Mouse (Mus musculus) urinary bladder, postnatal 14 days (tissue): ENCODE results near the gene Cryba2.

Source experiments
- DNase-seq: peaks from one replicate; pipeline ENCODE4 v3.0.0; 2021; ENCODE audit warnings: low spot score

The Cryba2 gene

GRCm38 (mm10) chr1:74893134-74893855 lies at the start of gene Cryba2:
Cryba2 (minus strand) TSS chr1:74893143.
- peak; percentile 56 for DNase-seq

DNA sequence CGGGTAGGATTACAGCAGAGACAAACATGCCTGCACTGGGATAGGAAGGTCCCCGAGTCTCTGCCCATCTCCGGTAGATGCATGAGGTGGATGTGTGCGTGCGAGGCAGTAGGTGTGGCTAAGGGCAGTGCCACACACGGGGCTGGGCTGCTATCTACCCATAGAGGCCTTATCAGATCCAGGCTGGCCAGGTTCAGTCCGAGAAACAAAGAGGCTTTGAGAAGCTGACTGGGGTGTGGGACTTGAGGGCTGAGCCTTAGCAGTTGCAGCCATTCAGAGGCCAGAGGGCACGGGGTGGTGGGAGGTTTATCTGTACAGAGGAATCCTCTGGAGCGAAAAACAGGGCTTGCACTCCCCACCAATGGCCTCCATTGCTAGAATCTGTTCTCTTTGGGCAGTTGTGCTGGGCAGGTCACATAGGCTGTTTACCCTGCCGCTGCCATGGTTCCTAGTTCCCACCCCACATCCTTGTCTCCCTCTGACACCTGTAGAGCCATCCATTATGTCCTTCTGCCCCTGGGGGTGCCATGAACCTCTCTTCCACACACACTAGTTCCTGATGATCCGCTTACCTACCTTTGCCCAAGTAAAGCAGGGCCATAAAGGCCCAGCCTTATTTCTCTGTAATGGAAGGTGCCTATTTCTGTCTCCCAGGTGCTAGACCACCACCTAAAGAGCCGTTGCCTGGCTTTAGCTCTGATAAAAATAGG lies 48.9 kb upstream of the Cryba2 start:
- DNase-seq: peak; percentile 20

DNA sequence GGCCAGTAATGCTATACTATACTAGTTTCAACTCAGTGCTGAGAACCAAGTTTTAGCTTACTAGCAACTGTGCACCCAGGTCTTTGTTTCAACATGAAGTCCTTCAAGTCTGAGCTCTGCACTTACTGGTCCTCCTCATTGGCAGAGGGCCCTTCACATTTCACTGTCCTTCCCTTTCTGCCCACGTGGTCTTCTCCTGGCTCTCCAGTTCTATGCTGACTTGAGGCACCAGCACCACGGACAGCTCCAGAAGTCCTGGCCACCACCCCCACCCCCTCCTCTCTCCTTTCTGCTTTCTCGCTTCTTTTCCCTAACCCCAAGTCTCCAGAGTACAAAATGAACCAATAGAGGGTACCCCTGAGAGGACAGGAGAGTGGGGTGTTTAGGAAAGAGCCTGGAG lies 46.8 kb upstream of the Cryba2 start:
- DNase-seq: no peak

- no peak for DNase-seq
These were observed 43.4 kb upstream of the Cryba2 start for GRCm38 (mm10) chr1:74936221-74936830.

DNA sequence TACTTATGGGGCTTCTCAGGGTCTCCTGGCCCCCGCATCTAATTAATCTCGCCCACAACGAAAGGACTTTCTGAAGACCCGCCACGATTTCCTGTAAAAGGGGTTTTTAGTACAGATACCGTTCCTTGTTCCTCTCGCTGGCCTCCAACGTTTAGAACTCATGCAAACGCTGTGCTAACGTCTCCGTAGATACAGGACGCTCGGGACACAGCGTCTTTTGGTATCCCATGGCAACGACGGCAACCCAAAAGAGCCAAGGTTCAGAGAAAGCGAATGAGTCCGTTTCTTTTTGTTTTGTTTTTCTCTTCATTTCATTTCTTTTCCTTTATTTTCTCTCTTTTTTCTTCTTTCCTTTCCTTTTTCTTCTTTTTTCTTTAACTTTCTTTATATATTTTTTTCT lies 42.5 kb upstream of the Cryba2 start, which contains the start of gene Cfap65:
Gene Cfap65, minus strand, starts transcription at position 198 of the 400 bp plus-strand sequence.
- DNase-seq: peak; percentile 20

DNA sequence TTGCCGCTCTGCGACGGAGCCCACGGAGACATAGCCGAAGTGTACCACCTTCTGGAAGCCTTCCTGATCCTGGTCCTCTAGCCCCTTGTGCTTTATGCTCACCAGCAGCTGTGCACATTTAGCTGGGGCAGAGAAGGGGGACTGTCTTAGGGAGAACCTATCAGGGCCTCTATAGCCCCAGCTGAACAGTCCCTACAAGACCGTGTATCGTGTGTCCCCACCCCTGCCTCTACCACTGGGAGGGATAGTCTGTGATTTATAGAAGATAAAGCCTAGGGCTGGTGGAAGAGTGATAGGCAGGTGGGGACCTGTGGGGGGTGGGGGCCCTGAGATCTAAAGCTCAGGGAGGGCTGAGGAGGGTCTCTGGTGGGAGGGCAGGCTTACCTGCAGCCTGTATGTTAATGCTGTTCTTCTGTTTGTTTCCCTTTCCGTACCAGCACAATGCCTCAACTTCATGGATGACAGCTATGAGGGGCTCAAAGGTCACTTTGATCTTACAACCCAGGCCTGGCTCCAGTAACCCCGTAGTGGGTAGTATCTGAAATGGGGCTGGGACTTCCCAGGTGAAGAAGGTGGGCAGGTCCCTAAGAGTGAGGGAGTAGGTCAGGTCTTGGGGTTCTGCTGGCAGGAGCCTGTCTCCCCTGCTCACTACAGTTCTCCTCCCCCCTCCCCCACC lies 34.8 kb upstream of the Cryba2 start:
- DNase-seq: no peak

DNA sequence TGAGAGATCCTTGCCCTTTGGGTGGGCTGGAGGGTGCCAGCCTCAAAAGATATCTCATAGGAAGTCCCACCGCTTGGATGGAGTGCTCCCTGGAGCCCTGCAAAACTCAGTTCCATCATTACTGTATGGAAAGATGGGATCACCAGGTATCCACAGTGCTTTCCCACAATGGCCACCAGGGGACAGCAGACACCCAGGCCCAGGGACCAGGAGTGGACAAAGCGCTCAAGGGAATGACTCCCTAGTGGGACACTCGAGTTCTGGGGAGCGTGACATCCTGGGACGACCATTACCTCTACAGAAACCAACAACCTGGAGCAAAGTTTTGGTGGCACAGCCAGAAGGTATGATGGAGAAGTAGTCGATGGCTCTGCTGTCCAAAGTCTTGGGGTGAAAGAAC lies 33.8 kb upstream of the Cryba2 start:
- peak; percentile 59 for DNase-seq

DNA sequence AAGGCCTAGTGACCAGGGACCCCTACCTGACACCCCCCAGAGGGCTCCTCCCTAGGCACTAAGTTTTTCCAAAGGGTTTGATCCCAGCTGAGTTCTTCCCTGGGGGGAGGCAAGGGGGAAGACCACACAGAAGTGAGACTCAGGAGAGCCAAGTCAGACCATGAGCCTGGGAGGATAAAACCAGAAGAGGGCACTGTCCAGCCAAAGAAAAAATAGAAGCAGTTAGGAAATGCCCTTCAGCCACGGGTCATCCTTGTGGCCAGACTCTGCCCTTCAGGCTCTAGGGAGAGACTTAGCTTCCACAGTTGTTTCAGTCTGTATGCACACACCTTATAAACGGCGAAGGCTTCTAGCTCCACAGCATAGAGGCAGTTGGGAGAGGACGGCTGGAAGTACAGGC lies 31.5 kb upstream of the Cryba2 start:
- no peak for DNase-seq

- DNase-seq: no peak
These were observed 22.8 kb upstream of the Cryba2 start for GRCm38 (mm10) chr1:74915706-74916105.

- DNase-seq: no peak
These were observed 9.2 kb upstream of the Cryba2 start for GRCm38 (mm10) chr1:74902191-74902590.

- peak; percentile 66 for DNase-seq
These were observed 8.7 kb upstream of the Cryba2 start for GRCm38 (mm10) chr1:74901686-74902085.

DNA sequence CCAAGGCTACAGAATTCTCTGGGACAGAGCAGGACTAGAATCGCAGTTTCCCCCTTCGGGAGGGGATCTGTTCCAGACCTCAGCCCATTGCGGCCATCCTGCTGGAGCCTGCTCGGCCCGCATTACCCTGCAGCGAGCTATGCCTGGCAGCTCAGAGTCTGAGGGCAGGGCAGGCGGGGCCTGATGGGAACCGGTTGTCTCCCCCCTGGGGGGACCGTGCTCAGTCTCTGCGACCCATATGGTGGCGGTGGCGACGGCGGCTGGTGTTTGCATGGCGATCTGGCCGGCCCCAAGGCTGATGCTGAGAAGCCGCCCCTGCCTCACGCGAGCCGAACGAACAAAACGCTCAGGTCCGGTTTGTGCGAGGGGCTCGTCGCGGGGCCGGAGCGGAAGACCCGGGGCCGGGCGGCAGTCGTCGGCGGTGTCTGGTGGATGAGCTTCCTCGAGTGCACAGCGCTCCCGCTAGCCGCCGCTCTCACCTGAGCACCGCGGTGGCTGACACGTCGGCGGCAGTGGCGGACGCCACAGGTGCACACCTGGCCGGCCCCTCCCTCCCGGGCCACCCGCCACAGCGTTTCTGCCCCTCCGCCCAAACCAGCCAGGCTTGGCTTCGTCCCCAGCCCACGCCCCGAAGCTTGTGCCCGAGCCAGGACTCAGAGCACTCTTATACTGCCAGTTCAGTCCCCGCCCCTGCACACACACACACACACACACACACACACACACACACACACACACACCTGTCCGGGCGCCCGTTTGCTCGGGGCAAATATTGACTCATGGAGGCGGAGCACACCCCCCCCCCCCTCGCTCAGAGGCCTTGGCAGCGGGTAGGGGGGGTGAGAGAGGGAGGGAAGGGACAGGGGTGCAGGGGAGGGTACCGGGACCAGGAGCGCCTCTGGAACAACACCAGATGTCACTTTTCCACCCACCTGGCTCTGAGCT lies 7.7 kb upstream of the Cryba2 start:
- peak; percentile 76 for DNase-seq

GRCm38 (mm10) chr1:74898656-74899431 lies 5.9 kb upstream of the Cryba2 start:
- no peak for DNase-seq

DNA sequence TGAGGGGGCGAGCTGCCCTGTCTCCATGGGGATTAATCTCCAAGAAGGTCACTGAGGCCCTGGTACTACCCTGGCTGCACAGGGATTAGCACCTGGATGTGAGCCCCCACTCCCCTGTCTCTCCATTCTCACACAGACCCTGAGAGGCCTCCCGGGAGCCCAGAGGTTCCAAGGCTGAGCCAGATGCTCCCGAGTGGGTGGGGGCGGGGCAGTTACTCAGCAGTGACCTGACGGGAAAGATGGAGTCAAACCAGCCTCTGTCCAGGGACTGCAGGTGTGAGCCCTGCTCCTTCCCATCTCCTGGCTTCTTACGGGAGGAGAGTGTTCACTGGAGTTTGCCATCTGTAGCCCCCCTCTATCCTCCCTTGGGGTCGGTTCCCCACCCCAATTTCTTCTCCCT lies 5.0 kb upstream of the Cryba2 start:
- no peak for DNase-seq

- peak; percentile 55 for DNase-seq
These were observed 2.0 kb upstream of the Cryba2 start for GRCm38 (mm10) chr1:74894966-74895365.

DNA sequence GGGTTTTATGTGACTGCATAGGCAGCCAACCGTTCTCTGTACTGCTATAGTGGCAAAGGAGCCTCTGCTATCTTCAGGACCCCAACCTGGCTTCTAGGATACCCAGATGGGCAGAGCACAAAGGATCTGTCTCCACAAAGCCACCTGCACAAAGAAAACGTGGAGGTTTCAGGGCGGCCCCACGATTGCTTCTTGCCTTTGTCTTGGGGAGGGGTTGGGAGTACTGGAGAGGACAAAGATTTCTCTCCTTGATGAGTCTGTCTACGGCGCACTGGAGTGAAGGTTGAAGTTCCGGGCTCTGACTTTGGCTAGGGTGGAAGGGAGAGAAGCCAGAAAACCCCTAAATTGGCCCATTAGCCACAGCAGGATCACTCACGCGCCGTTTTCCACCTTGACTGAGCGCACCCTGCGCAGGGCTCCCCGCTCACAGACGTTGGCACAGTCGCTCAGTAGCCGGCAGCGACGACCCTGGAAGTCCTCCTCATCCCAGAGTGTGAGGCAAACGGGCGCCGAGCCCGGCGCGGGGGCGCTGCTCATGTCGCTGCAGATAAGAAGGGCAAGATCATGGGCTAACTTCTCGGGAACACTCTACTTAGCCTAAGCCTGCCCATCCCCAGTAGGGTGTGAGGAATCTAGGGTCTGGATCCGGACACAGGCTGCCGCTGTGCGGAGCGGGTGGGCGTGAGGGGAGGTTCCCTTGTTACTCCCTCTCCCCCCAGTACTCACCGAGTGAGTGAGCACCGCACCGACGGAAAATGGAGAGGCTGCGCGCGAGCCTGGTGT lies 401 bp downstream of the Cryba2 start:
- no peak for DNase-seq

- DNase-seq: peak; percentile 32
These were observed 1.4 kb downstream of the Cryba2 start for GRCm38 (mm10) chr1:74891513-74891912.

- no peak for DNase-seq
These were observed 7.4 kb downstream of the Cryba2 start, which contains the start of gene Fev for GRCm38 (mm10) chr1:74885369-74886042. Fev (minus strand) TSS chr1:74885419.
